Mouse (Mus musculus) thymus, postnatal 4 days (tissue): Measurements from ENCODE around the gene 1810010H24Rik.
"Not testable (repeated sequence)": the region's sequence is repeated elsewhere in the genome, so short reads cannot be mapped to it uniquely, and the experiment has no call there.

Experiments
- DNase-seq: peaks from one replicate; pipeline ENCODE4 v3.0.0; 2021

1810010H24Rik gene

GRCm38 (mm10) chr11:107045546-107045945 lies 20.1 kb downstream of the 1810010H24Rik start:
- DNase-seq = no peak

- DNase-seq = no peak
These were observed 21.5 kb downstream of the 1810010H24Rik start for GRCm38 (mm10) chr11:107046766-107047620.

GRCm38 (mm10) chr11:107054870-107055269 lies 29.4 kb downstream of the 1810010H24Rik start:
- DNase-seq = no peak

DNA sequence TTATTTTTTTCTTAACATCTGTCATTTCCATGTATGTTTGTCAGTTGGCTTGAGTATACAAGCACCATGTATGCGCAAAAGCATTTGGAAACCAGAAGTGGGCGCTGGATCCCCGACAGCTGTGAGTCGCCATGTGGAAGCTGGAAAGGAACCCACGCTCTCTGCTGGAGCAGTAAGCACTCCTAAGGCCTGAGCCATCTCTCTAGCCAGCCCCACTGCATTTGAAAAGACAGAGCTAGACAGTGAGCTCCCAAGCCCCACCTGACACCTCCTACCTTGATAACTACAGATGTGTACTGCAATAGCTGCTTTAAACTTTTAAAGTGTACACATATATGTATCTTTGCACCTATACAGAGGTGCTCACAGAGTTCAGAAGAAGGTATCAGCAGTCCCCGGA lies 31.9 kb downstream of the 1810010H24Rik start:
- peak; percentile 27 for DNase-seq

DNA sequence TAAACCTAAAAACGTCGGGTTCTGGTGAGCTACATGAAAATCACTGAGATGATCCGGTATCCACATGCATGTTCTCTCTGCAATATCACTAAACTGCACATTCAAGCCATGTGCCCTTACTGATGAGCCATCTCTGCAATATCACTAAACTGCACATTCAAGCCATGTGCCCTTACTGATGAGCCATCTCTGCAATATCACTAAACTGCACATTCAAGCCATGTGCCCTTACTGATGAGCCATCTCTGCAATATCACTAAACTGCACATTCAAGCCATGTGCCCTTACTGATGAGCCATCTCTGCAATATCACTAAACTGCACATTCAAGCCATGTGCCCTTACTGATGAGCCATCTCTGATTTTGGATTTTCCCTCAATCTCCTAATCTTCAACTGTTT lies 34.2 kb downstream of the 1810010H24Rik start:
- not testable (repeated sequence) for DNase-seq

DNA sequence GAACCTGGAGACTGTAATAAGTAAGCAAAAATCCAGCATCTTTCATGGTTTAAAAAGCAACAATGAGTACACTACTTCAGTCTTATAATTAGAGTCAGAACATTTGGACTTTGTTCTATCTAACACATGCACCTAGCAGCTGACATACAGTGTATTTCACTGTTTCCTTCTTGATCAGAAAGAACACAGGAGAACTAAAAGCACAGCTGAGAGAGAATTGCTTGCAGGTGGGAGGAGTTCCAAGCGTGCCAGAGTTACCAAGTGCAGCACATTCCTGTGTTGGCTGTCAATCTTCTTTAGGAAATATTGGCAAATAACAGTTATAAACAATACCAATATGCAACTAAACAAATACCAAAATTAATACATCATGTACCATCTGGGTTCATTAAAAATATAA lies 35.5 kb downstream of the 1810010H24Rik start:
- DNase-seq = no peak

DNA sequence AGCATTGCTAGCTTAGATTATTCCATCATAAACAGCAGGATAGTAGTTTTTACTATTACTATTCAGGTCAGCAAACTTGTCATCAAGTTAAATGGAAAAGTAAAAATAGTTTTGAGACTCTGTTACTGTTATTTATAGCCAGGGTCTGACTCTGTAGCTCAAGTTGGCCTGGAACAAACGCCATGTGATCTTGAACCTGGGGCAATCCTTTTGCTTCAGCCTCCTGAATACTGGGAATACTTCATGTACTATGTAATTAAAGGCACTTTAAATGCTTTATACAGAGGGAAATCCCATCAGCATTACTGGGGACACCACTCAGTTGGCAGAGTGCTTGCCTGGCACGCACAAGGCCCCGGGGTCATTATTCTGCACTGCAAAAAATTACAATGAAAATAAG lies 37.6 kb downstream of the 1810010H24Rik start:
- no peak for DNase-seq

DNA sequence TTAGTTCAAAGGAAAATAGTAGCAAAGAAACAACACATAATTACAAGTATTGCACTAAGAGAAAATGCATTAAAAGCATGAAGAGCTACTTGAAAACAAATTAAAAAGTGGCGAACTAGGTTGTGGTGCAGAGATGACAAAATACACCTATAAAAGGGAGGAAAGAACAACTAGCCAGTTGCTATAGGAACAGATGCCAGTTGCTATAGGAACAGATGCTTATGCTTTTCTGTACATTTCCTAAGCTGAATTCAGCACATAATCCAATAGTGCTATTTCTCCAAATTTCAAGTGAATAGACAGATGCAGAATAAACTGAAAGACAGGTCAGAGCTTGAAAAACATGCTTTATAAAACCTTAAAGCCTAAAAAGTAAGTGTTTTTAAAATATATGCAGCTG lies 39.1 kb downstream of the 1810010H24Rik start:
- no peak for DNase-seq

GRCm38 (mm10) chr11:107065216-107065785 lies 39.8 kb downstream of the 1810010H24Rik start:
- DNase-seq = no peak
